Mouse (Mus musculus): ENCODE measurements around the gene Bcl2l13.

Bcl2l13 gene

DNA sequence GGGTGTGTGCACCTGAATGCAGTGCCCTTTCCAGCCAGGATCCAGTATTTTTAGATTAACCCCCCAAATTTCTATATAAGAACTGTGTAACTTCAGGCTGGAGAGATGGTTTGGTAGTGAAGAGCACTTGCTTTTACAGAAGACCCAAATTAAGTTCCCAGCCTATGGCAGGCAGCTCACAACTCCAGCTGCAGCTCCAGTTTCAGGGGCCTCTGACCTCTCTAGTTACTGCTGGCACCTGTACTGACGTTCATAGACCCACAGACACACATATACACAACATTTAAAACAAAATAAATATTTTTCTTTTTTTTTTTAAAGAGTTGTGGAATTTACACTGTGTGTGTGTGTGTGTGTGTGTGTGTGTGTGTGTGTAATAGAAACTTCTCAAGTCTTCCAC, 93.4 kb downstream of the Bcl2l13 start:
- no peak for DNase-seq (ENCODE audit: low spot score)

DNA sequence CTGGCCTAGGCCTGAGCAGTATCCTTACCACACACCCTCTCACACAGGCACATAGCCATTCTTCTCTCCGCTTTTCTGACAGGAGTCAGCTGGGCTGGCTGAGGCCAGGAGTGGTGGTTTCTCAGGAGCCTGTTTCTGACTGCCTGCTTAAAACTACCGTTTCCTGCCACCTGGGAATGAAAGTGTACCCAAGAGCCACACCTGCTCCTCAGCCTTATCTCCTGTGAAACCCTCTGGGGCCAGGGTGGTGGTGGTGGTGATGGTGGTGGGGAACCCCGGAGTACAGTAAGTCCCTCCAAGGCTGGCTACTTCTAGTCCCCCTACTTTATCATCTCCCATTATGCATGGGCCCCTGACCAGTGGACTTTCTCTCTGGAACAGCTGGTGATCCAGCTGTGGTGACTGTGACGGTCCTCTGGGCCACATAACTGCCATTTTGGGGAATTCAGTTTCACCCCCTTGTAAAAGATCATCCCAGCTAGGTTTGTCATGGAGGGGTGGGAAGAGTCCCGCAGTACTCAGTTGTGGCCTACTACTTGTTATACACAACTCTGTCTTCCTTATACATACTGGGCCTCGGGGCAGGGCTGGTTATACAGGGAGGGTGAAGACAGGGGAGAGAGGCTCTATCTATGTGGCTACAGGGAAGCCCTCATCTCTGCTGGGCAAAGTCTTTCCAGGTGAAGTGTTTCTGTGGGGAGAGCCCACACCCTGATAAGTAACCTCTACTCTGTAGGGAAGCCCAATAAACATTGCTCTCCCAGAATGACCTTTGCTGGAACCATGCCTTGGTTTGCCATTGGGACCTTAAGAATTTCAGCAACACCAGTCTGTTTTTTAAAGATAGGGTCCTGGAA, 94.7 kb downstream of the Bcl2l13 start:
- no peak for DNase-seq (ENCODE audit: low spot score)

- DNase-seq (ENCODE audit: low spot score) = no peak
Measured at GRCm38 (mm10) chr6:120932597-120932996, 96.6 kb downstream of the Bcl2l13 start.

DNA sequence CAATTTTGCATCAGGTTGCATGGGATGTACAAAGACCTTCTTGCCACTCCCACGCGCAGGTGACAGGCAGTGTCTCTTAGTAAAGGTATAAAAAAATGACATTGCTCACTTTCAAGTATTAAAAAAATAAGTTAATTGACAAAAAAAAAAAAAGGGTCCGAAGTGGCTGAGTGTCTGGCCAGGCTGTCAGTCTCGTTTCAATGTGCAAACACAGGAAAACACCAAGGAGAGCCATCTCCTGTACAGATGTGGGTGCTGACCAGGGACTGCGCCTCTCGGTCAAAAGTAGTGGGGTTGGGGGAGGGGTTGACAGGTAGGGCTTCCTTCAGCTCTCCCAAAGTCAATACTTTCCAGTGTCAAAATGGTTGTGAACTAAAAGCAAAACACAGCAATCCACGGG, 97.7 kb downstream of the Bcl2l13 start:
- DNase-seq (ENCODE audit: low spot score) = no peak

DNA sequence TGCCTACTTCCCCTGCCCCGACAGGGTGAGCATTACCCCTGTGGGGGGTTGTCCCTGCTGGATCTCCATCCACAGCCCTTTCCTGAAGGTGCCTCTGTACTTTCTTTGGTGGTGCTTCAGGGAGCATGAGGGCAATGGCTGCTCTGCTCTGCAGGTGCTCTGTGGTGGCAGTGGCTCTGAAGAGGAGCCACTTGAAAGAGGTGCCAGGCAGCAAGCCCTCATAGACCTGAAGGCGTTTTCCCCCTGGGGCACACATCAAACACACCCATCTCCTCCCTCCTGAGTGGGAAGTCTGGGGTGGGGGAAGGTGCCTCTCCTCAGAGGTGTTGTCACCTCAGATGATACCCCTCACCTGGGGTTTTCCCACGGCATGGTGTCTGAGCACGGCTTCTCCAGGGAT, 98.2 kb downstream of the Bcl2l13 start:
- DNase-seq (ENCODE audit: low spot score) = no peak

GRCm38 (mm10) chr6:120937104-120937617, 101.1 kb downstream of the Bcl2l13 start:
- DNase-seq (ENCODE audit: low spot score) = no peak

DNA sequence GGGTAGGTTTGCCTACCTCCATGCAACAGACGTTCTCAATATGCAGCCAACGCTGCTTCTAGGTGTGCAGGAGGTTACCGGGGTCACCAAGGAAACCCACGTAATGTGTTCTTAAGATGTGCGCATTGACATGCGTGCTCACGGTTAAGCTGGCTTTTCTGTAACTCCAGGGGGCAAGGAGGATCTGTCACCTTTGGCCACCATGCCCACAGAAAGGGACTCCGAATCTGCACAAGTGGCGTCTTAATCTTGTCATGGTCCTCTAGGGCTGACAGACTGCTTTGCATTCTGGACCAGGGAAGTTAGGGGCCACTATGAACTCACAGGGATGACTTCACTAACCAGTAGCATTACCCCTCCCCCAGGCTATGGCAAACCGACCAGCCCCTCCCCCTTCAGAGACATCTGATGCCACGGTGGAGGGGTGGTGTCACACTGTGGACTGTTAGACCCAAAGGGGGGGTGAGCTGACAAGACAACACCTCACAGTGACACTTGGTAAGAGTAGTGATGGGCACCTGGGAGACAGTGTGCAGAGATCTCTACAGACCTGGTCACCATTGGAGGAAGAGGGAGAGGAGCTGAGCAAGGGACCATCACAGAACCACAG, 102.1 kb downstream of the Bcl2l13 start:
- no peak for DNase-seq (ENCODE audit: low spot score)

DNA sequence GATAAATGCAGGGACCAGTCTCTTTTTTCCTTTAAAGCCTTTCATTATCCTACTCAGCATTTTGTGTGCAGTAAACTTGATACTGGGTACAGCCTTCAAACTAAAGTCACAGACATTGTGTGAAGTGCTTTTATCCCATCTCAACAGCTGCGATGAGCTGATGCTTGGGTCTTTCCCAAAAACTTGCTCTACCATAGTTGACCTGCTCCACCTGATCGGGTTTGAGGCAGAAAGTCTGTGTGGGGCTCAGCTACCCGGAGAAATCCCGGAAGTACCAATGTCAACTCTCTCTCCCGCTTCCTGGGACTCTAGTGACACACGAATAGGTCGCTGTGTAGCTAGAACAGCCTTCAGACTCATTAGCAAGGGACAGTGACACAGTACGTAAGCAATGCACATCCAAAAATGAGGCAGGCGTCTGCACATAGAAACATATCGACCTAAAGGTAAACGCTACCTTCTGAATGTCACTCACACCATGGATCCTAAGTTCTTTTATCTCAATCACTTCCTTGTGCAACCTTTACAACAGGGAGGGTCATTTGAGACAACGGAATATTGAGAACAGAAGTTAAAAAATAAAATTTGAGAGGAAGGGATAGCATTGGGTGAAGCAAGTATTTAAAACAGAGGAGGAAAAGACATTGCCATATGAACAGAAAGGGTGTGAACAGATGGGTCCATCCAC, 102.9 kb downstream of the Bcl2l13 start:
- DNase-seq (ENCODE audit: low spot score) = no peak

DNA sequence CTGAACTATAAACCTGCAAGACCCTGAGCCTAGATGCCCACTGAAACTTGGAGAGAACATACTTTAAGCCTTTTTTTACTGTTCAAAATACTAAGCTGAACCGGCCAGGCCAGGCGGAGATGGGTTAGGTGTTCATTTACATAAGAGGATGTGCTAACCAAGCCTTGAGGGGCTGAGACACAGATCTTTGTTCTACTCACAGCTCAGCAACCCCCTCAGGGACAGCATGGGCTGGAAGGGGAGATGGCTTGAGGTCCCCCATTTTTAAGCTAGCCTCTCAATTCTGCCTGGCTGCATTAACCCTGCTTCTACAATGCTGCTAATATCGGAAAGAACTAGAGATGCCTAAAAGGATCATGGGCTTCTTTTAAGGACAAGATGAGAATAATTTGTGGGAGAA, 103.8 kb downstream of the Bcl2l13 start:
- DNase-seq (ENCODE audit: low spot score) = no peak

DNA sequence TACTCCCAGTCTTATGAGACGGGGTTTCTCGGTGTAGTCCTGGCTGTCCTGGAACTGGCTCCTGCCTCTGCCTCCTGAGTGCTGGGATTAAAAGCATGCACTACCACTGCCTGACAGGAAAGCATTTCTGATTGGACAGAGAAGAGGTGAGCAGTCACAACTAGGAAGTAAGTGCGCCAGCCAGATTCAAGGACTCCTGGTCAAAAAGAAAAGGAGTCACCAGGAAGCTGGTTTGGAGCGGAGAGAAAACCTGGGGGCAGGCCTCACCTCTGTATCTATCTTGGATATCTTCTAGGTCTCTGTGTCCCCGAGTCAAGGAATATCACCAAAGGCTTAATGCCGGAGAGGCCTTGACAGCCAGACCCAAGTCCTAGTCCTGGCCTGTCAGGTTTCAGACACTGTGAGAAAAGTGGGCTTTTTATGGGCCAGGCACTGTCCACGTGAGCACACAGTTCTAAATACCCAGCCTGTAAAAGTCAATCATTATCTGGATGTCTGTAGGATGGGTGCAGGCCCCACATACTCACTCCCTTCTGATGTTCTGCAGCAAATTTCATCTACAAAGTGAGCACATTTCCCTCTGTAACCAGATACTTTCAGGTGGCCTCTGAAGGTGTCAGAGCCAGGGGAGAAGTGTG, 104.6 kb downstream of the Bcl2l13 start:
- DNase-seq (ENCODE audit: low spot score) = no peak

GRCm38 (mm10) chr6:120941084-120941481, 105.1 kb downstream of the Bcl2l13 start:
- DNase-seq (ENCODE audit: low spot score) = no peak

GRCm38 (mm10) chr6:120941575-120941974, 105.6 kb downstream of the Bcl2l13 start:
- DNase-seq (ENCODE audit: low spot score) = peak; percentile 23

Measured in layer of hippocampus, adult 11-12 months (tissue).